In the genomic region with DNA sequence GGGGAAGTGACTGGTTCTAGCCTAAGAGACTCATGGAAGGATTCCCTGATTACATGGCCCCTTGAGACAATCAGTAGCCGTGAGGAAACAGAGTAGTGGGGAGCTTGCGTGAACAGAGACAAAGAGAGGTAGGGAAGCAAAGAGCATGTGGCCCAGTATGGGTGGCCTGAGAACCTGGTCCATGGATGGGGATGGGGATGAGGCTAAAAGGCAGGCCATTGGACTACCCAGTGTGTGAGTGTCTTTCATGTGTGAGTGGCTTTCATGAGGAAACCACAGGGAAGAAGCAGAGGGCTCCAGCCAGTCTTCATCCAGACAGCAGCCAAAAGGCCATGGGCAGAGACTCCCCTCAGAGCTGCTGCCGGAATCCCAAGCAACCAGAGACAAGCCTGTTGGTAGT, we compare ENCODE assay signal across 18 mouse cellular contexts. TPM values are rescaled to one million over a fixed set of nuclear protein-coding genes. Genes with fewer than 3 reads are reported as not detected.
DNase-seq lines count a peak whose midpoint lies in the region; ATAC-seq lines count a peak whose summit lies in the region.
"Had no signal": no experiment of that assay in that cellular context is flagged by ENCODE, and none has a peak within 500 bp of the region (broad histone marks: within the 10 kb centered on the region; RNA-seq: fewer than 3 reads in every experiment).

No protein-coding gene starts in this region.

- H3K4me3 ChIP-seq in hindbrain, embryonic 10.5 days = no peak overlapping the region
- H3K4me3 ChIP-seq in hindbrain, embryonic 11.5 days (ENCODE audit: low read depth, low read length) = no peak overlapping the region
- H3K4me3 ChIP-seq in embryonic facial prominence, embryonic 15.5 days (replicated peaks) = no peak overlapping the region
- no peak overlapping the region for H3K4me3 ChIP-seq in hindbrain, embryonic 13.5 days
- no peak overlapping the region for H3K4me3 ChIP-seq in midbrain, embryonic 16.5 days (ENCODE audit: low read depth, low read length)
- H3K4me3 ChIP-seq in liver, embryonic 12.5 days = no peak overlapping the region
- H3K4me3 ChIP-seq in liver, embryonic 11.5 days (ENCODE audit: low read depth, low read length) = no peak overlapping the region
- H3K4me3 ChIP-seq: liver, embryonic 13.5 days had no signal

- H3K27me3 ChIP-seq in hindbrain, embryonic 10.5 days (ENCODE audit: insufficient read depth, poor library complexity, severe bottlenecking) = no peaks in the 10 kb centered on the region
- no peaks in the 10 kb centered on the region for H3K27me3 ChIP-seq in hindbrain, embryonic 11.5 days (ENCODE audit: control insufficient read depth, insufficient read depth, low read length)
- H3K27me3 ChIP-seq in embryonic facial prominence, embryonic 15.5 days = no peaks in the 10 kb centered on the region
- 0 out of 2 replicates have a peak, but pooled peaks cover 5% of the 10 kb centered on the region for H3K27me3 ChIP-seq in hindbrain, embryonic 13.5 days
- no peaks in the 10 kb centered on the region for H3K27me3 ChIP-seq in midbrain, embryonic 16.5 days (ENCODE audit: control insufficient read depth, insufficient read depth, low read depth, low read length)
- H3K27me3 ChIP-seq in liver, embryonic 12.5 days (replicated peaks) = no peaks in the 10 kb centered on the region
- no peaks in the 10 kb centered on the region for H3K27me3 ChIP-seq in liver, embryonic 11.5 days (replicated peaks; ENCODE audit: control insufficient read depth, insufficient read depth, low read length)
- H3K27me3 ChIP-seq: liver, embryonic 13.5 days; Patski had no signal

- H3K4me1 ChIP-seq in hindbrain, embryonic 10.5 days (replicated peaks) = peaks cover 18% of the 10 kb centered on the region
- H3K4me1 ChIP-seq in hindbrain, embryonic 11.5 days (replicated peaks; ENCODE audit: control insufficient read depth, insufficient read depth, low read length) = no peaks in the 10 kb centered on the region
- 0 out of 2 replicates have a peak, but pooled peaks cover 10% of the 10 kb centered on the region for H3K4me1 ChIP-seq in embryonic facial prominence, embryonic 15.5 days
- peaks cover 18% of the 10 kb centered on the region for H3K4me1 ChIP-seq in hindbrain, embryonic 13.5 days (replicated peaks)
- peaks cover 13% of the 10 kb centered on the region for H3K4me1 ChIP-seq in midbrain, embryonic 16.5 days (ENCODE audit: control insufficient read depth, insufficient read depth, low read length)
- no peaks in the 10 kb centered on the region for H3K4me1 ChIP-seq in liver, embryonic 12.5 days
- no peaks in the 10 kb centered on the region; the same call in 1 of the 2 replicates for H3K4me1 ChIP-seq in liver, embryonic 11.5 days (replicated peaks; ENCODE audit: control insufficient read depth, insufficient read depth, low read length)
- H3K4me1 ChIP-seq: liver, embryonic 13.5 days had no signal

- WGBS in hindbrain, embryonic 10.5 days = 59% methylated on average over 3 of the region's 3 CpGs
- 69% methylated on average over 3 of the region's 3 CpGs for WGBS in hindbrain, embryonic 11.5 days
- WGBS in embryonic facial prominence, embryonic 15.5 days = 70% methylated on average over 3 of the region's 3 CpGs
- WGBS in hindbrain, embryonic 13.5 days = 54% methylated on average over 3 of the region's 3 CpGs
- WGBS in midbrain, embryonic 16.5 days = 44% methylated on average over 3 of the region's 3 CpGs
- 77% methylated on average over 3 of the region's 3 CpGs for WGBS in liver, embryonic 12.5 days (ENCODE audit: insufficient replicate concordance)
- WGBS in liver, embryonic 11.5 days = 74% methylated on average over 3 of the region's 3 CpGs

- H3K9ac ChIP-seq in hindbrain, embryonic 11.5 days (ENCODE audit: low read depth, low read length) = no peak overlapping the region
- H3K9ac ChIP-seq in embryonic facial prominence, embryonic 15.5 days = no peak overlapping the region
- H3K9ac ChIP-seq in hindbrain, embryonic 13.5 days = no peak overlapping the region; the same call in 1 of the 2 replicates
- peak overlapping the region; percentile 63; the same call in 1 of the 2 replicates for H3K9ac ChIP-seq in midbrain, embryonic 16.5 days (ENCODE audit: low read depth, low read length)
- no peak overlapping the region for H3K9ac ChIP-seq in liver, embryonic 12.5 days
- H3K9ac ChIP-seq in liver, embryonic 11.5 days (ENCODE audit: low read depth, low read length) = no peak overlapping the region
- H3K9ac ChIP-seq: liver, embryonic 13.5 days had no signal

- H3K36me3 ChIP-seq in hindbrain, embryonic 10.5 days = no peaks in the 10 kb centered on the region
- H3K36me3 ChIP-seq in hindbrain, embryonic 11.5 days (ENCODE audit: control insufficient read depth, insufficient read depth, low read length) = no peaks in the 10 kb centered on the region
- no peaks in the 10 kb centered on the region for H3K36me3 ChIP-seq in embryonic facial prominence, embryonic 15.5 days
- H3K36me3 ChIP-seq in hindbrain, embryonic 13.5 days = no peaks in the 10 kb centered on the region
- H3K36me3 ChIP-seq in midbrain, embryonic 16.5 days (ENCODE audit: control insufficient read depth, insufficient read depth, low read length) = no peaks in the 10 kb centered on the region
- H3K36me3 ChIP-seq in liver, embryonic 12.5 days = no peaks in the 10 kb centered on the region
- no peaks in the 10 kb centered on the region for H3K36me3 ChIP-seq in liver, embryonic 11.5 days (ENCODE audit: control insufficient read depth, insufficient read depth, low read length)
- H3K36me3 ChIP-seq: heart, embryonic 13.5 days; liver, embryonic 13.5 days had no signal

- H3K27ac ChIP-seq in hindbrain, embryonic 10.5 days = peak overlapping the region; percentile 84
- no peak overlapping the region for H3K27ac ChIP-seq in hindbrain, embryonic 11.5 days (ENCODE audit: low read depth, low read length)
- H3K27ac ChIP-seq in embryonic facial prominence, embryonic 15.5 days (replicated peaks) = no peak overlapping the region
- peak overlapping the region; percentile 88 for H3K27ac ChIP-seq in hindbrain, embryonic 13.5 days
- peak overlapping the region; percentile 83 for H3K27ac ChIP-seq in midbrain, embryonic 16.5 days (ENCODE audit: low read length)
- no peak overlapping the region for H3K27ac ChIP-seq in liver, embryonic 12.5 days
- no peak overlapping the region for H3K27ac ChIP-seq in liver, embryonic 11.5 days (ENCODE audit: low read depth, low read length)
- H3K27ac ChIP-seq: heart, embryonic 13.5 days; kidney, postnatal 0 days; liver, embryonic 13.5 days had no signal

- ATAC-seq in hindbrain, embryonic 11.5 days (ENCODE audit: low FRiP score) = no peak
- ATAC-seq in embryonic facial prominence, embryonic 15.5 days (ENCODE audit: insufficient number of reproducible peaks, low FRiP score, low TSS enrichment, low read depth) = peak; percentile 49; the same call in 1 of the 2 replicates
- ATAC-seq in hindbrain, embryonic 13.5 days (ENCODE audit: low FRiP score) = peak; percentile 27; the same call in 1 of the 2 replicates
- ATAC-seq in midbrain, embryonic 16.5 days = peak; percentile 15; the same call in 1 of the 2 replicates
- ATAC-seq in liver, embryonic 12.5 days = no peak
- ATAC-seq in liver, embryonic 11.5 days (replicated peaks; ENCODE audit: low FRiP score) = no peak
- ATAC-seq: Patski had no signal

- no peaks in the 10 kb centered on the region for H3K9me3 ChIP-seq in hindbrain, embryonic 10.5 days
- no peaks in the 10 kb centered on the region for H3K9me3 ChIP-seq in hindbrain, embryonic 11.5 days (ENCODE audit: control insufficient read depth, low read length)
- H3K9me3 ChIP-seq in embryonic facial prominence, embryonic 15.5 days (replicated peaks) = no peaks in the 10 kb centered on the region
- H3K9me3 ChIP-seq in hindbrain, embryonic 13.5 days = no peaks in the 10 kb centered on the region
- H3K9me3 ChIP-seq in midbrain, embryonic 16.5 days (replicated peaks; ENCODE audit: control insufficient read depth, low read length, poor library complexity, severe bottlenecking) = no peaks in the 10 kb centered on the region
- no peaks in the 10 kb centered on the region for H3K9me3 ChIP-seq in liver, embryonic 12.5 days (replicated peaks)
- H3K9me3 ChIP-seq in liver, embryonic 11.5 days (ENCODE audit: control insufficient read depth, low read length) = no peaks in the 10 kb centered on the region
- H3K9me3 ChIP-seq: heart, embryonic 13.5 days; liver, embryonic 13.5 days had no signal

- DNase-seq in hindbrain, embryonic 10.5 days (ENCODE audit: low spot score) = no peak
- no peak for DNase-seq in hindbrain, embryonic 11.5 days (ENCODE audit: low spot score)
- DNase-seq in thymus, postnatal 10 days (ENCODE audit: low spot score in 2 of 2) = no peak
- DNase-seq in liver, embryonic 11.5 days (ENCODE audit: low spot score) = no peak
- DNase-seq: cerebellum, adult 11-12 months; gastrocnemius, postnatal 25 days; layer of hippocampus, adult 9-11 months; liver, embryonic 13.5 days; lung, postnatal 10 days; right cerebral cortex, postnatal 14 days; thymus, adult 18-20 months had no signal

- H3K4me2 ChIP-seq in hindbrain, embryonic 11.5 days (replicated peaks; ENCODE audit: low read depth, low read length) = no peak overlapping the region
- H3K4me2 ChIP-seq in embryonic facial prominence, embryonic 15.5 days (replicated peaks) = no peak overlapping the region
- H3K4me2 ChIP-seq in hindbrain, embryonic 13.5 days = peak overlapping the region; percentile 56
- H3K4me2 ChIP-seq in midbrain, embryonic 16.5 days (ENCODE audit: low read length) = peak overlapping the region; percentile 3; the same call in 1 of the 2 replicates
- H3K4me2 ChIP-seq in liver, embryonic 12.5 days = no peak overlapping the region
- no peak overlapping the region for H3K4me2 ChIP-seq in liver, embryonic 11.5 days
- H3K4me2 ChIP-seq: liver, embryonic 13.5 days had no signal

RNA-seq across cellular contexts. Expression of a gene that starts 57.8 kb away (rescaled TPM):
- 9.0 TPM in 2 replicates for polyA plus RNA-seq in hindbrain, embryonic 10.5 days (2016; fragmentation: Nextera tagmentation; extraction: Ambion mirVana)
- polyA plus RNA-seq in hindbrain, embryonic 11.5 days (2014; fragmentation: Nextera tagmentation; extraction: Ambion mirVana) = 7.7 and 9.5 TPM in 2 replicates
- polyA plus RNA-seq in embryonic facial prominence, embryonic 15.5 days (2015; fragmentation: Nextera tagmentation; extraction: Ambion mirVana) = 9.0 and 13.4 TPM in 2 replicates
- 7.9 and 8.6 TPM in 2 replicates for polyA plus RNA-seq in hindbrain, embryonic 13.5 days (2015; fragmentation: Nextera tagmentation; extraction: Ambion mirVana)
- polyA plus RNA-seq in midbrain, embryonic 16.5 days (2015; fragmentation: Nextera tagmentation; extraction: Ambion mirVana) = 11.8 and 14.1 TPM in 2 replicates
- not detected in 2 replicates for polyA plus RNA-seq in liver, embryonic 12.5 days (2016; fragmentation: Nextera tagmentation; extraction: Ambion mirVana)
- 0.14 and 0.22 TPM in 2 replicates for polyA plus RNA-seq in liver, embryonic 11.5 days (2014; fragmentation: Nextera tagmentation; extraction: Ambion mirVana)

Comparison
In these comparisons a context has a peak if more than half of its experiments do, and no peak if none do; other contexts are left out.
1. H3K27ac ChIP-seq: peak in hindbrain, embryonic 10.5 days (single experiment), hindbrain, embryonic 13.5 days (single experiment) and midbrain, embryonic 16.5 days (single experiment); none in hindbrain, embryonic 11.5 days (single experiment), embryonic facial prominence, embryonic 15.5 days (single experiment), liver, embryonic 12.5 days (single experiment) and liver, embryonic 11.5 days (single experiment).
2. ATAC-seq: peak in embryonic facial prominence, embryonic 15.5 days (single experiment), hindbrain, embryonic 13.5 days (single experiment) and midbrain, embryonic 16.5 days (single experiment); none in hindbrain, embryonic 11.5 days (single experiment), liver, embryonic 12.5 days (single experiment) and liver, embryonic 11.5 days (single experiment).
3. H3K4me2 ChIP-seq: peak in hindbrain, embryonic 13.5 days (single experiment) and midbrain, embryonic 16.5 days (single experiment); none in hindbrain, embryonic 11.5 days (single experiment), embryonic facial prominence, embryonic 15.5 days (single experiment), liver, embryonic 12.5 days (single experiment) and liver, embryonic 11.5 days (single experiment).